Mouse (Mus musculus) heart, postnatal 0 days (tissue): ENCODE measurements at regions not wholly inside any gene's neighbourhood (a gene's known extent, or its start where the extent isn't known, plus 50 kb on each side); places are given as distances from the start of the nearest gene placed in this dataset.

ENCODE experiments used
- ATAC-seq: fragments of 200-750 bp; cut with Nextera tagmentation; 2 replicates; pipeline ENCODE4 v1.8.0; 2017; ENCODE audit warnings: low read depth, moderate number of reproducible peaks, moderate library complexity; ENCODE audit not compliant: insufficient read depth
- DNase-seq: peaks from one replicate; pipeline ENCODE4 v3.0.0-alpha.2; 2016; ENCODE audit warnings: low spot score
- H3K27ac ChIP-seq: fragments of 300-500 bp; sonication (generic); 2 replicates; pipeline ENCODE4 v1.5.1; 2014; ENCODE audit warnings: low read depth, mild to moderate bottlenecking
- H3K27me3 ChIP-seq: fragments of 300-500 bp; sonication (generic); 2 replicates; pipeline ENCODE4 v1.6.1; 2014; ENCODE audit warnings: low read length, mixed read lengths; ENCODE audit not compliant: control insufficient read depth, insufficient read depth
- H3K36me3 ChIP-seq: fragments of 300-500 bp; sonication (generic); replicated peaks from 2 replicates; pipeline ENCODE4 v1.6.1; 2014; ENCODE audit warnings: low read length, mixed read lengths; ENCODE audit not compliant: control insufficient read depth, insufficient read depth
- H3K4me1 ChIP-seq: fragments of 300-500 bp; sonication (generic); 2 replicates; pipeline ENCODE4 v1.6.1; 2014; ENCODE audit warnings: antibody characterized with exemption; ENCODE audit not compliant: control insufficient read depth, insufficient read depth
- H3K4me2 ChIP-seq: fragments of 300-500 bp; sonication (generic); 2 replicates; pipeline ENCODE4 v1.6.1; 2014; ENCODE audit warnings: low read depth, mild to moderate bottlenecking, low read length, moderate library complexity
- H3K4me3 ChIP-seq: fragments of 300-500 bp; sonication (generic); 2 replicates; pipeline ENCODE4 v1.5.1; 2014; ENCODE audit warnings: low read depth, low read length
- H3K9ac ChIP-seq: fragments of 300-500 bp; sonication (generic); replicated peaks from 2 replicates; pipeline ENCODE4 v1.6.1; 2014; ENCODE audit warnings: low read depth, low read length, mixed read lengths
- H3K9me3 ChIP-seq: fragments of 300-500 bp; sonication (generic); replicated peaks from 2 replicates; pipeline ENCODE4 v1.6.1; 2016; ENCODE audit warnings: low read length; ENCODE audit not compliant: control insufficient read depth
- CTCF ChIP-seq: IDR thresholded peaks from 2 replicates; pipeline ENCODE4 v1.5.1; 2016; ENCODE audit warnings: antibody characterized with exemption, control low read depth, low read depth
- EP300 ChIP-seq: IDR thresholded peaks from 2 replicates; pipeline ENCODE4 v1.6.1; 2016; ENCODE audit warnings: antibody characterized with exemption, low read depth
- WGBS: fragments of 180-500 bp; shearing (Covaris S2); extraction: QIAGEN DNeasy Blood & Tissue Kit; methylation state at CpG from one replicate; pipeline ENCODE4 v1.1.7; 2014; 5-methylcytosine and 5-hydroxymethylcytosine counted together

- Histone ChIP-seq H3K4me2 (no peak overlapping the region), H3K4me3 (no peak overlapping the region), H3K27ac (no peak overlapping the region), H3K4me1 (no peaks in the 10 kb centered on the region), H3K27me3 (no peaks in the 10 kb centered on the region), H3K36me3 (no peaks in the 10 kb centered on the region), H3K9me3 (no peaks in the 10 kb centered on the region), H3K9ac (no peak overlapping the region)
- WGBS, result 82% methylated on average over 5 of the region's 5 CpGs
- DNase-seq (no peak), ATAC-seq (no peak)
- TF ChIP-seq EP300 (no peak), CTCF (no peak)
Measured at GRCm38 (mm10) chr2:159448976-159449375, 654.4 kb downstream of the Dhx35 start.

- no peaks in the 10 kb centered on the region for H3K27me3 ChIP-seq
- H3K9ac ChIP-seq, result no peak overlapping the region
- no peak overlapping the region for H3K27ac ChIP-seq
- TF ChIP-seq CTCF, result no peak
- H3K4me3 ChIP-seq, result no peak overlapping the region
- no peaks in the 10 kb centered on the region for H3K36me3 ChIP-seq
- DNase-seq (no peak), ATAC-seq (no peak)
- 51% methylated on average over 9 of the region's 9 CpGs for WGBS
- no peak overlapping the region for H3K4me2 ChIP-seq
- H3K4me1 ChIP-seq, result no peaks in the 10 kb centered on the region
- H3K9me3 ChIP-seq, result no peaks in the 10 kb centered on the region
Measured at GRCm38 (mm10) chr2:159451439-159451838, 656.8 kb downstream of the Dhx35 start.

- DNase-seq, result no peak
- Histone ChIP-seq H3K4me2 (no peak overlapping the region), H3K27ac (no peak overlapping the region), H3K36me3 (no peaks in the 10 kb centered on the region), H3K27me3 (no peaks in the 10 kb centered on the region), H3K9ac (no peak overlapping the region), H3K4me3 (no peak overlapping the region), H3K9me3 (no peaks in the 10 kb centered on the region), H3K4me1 (no peaks in the 10 kb centered on the region)
- no peak for ATAC-seq
- TF ChIP-seq CTCF (no peak), EP300 (no peak)
- WGBS, result 67% methylated on average over 6 of the region's 6 CpGs
Measured at GRCm38 (mm10) chr2:159481399-159482080, 686.9 kb downstream of the Dhx35 start.

GRCm38 (mm10) chr2:159491090-159491489 is 696.5 kb downstream of the Dhx35 start:
- no peak overlapping the region for H3K4me3 ChIP-seq
- no peaks in the 10 kb centered on the region for H3K4me1 ChIP-seq
- no peaks in the 10 kb centered on the region for H3K27me3 ChIP-seq
- ATAC-seq, result no peak
- no peaks in the 10 kb centered on the region for H3K36me3 ChIP-seq
- H3K9me3 ChIP-seq, result no peaks in the 10 kb centered on the region
- no peak overlapping the region for H3K27ac ChIP-seq
- H3K4me2 ChIP-seq, result no peak overlapping the region
- H3K9ac ChIP-seq, result no peak overlapping the region
- DNase-seq, result no peak
- WGBS, result 35% methylated on average over 3 of the region's 3 CpGs
- TF ChIP-seq CTCF (no peak), EP300 (no peak)

- 60% methylated on average over 2 of the region's 2 CpGs for WGBS
- no peak for ATAC-seq
Measured at GRCm38 (mm10) chr2:159498691-159499090, 704.1 kb downstream of the Dhx35 start.

GRCm38 (mm10) chr2:159501039-159501438 is 706.4 kb downstream of the Dhx35 start:
- TF ChIP-seq CTCF (no peak), EP300 (no peak)
- Histone ChIP-seq H3K9me3 (no peaks in the 10 kb centered on the region), H3K27ac (no peak overlapping the region), H3K36me3 (no peaks in the 10 kb centered on the region), H3K4me3 (no peak overlapping the region), H3K4me1 (no peaks in the 10 kb centered on the region), H3K9ac (no peak overlapping the region), H3K4me2 (no peak overlapping the region), H3K27me3 (no peaks in the 10 kb centered on the region)
- WGBS, result 81% methylated on average over 3 of the region's 3 CpGs
- ATAC-seq (no peak), DNase-seq (no peak)

More at GRCm38 (mm10) chr2:159498691-159499090, 704.1 kb downstream of the Dhx35 start:
- no peaks in the 10 kb centered on the region for H3K4me1 ChIP-seq
- H3K36me3 ChIP-seq, result no peaks in the 10 kb centered on the region
- H3K27me3 ChIP-seq, result no peaks in the 10 kb centered on the region
- no peaks in the 10 kb centered on the region for H3K9me3 ChIP-seq
- no peak overlapping the region for H3K4me2 ChIP-seq
- H3K9ac ChIP-seq, result no peak overlapping the region
- no peak overlapping the region for H3K27ac ChIP-seq
- no peak overlapping the region for H3K4me3 ChIP-seq
- TF ChIP-seq CTCF, result no peak
- TF ChIP-seq EP300, result no peak
- DNase-seq, result no peak
